Mouse (Mus musculus) adrenal gland, postnatal 36 days (tissue): ENCODE measurements around the gene Sspn. TPM values are rescaled to one million over a fixed set of nuclear protein-coding genes. Genes with fewer than 3 reads are reported as not detected.

ENCODE experiments used
- DNase-seq, 2 experiments: peaks; one replicate each; pipeline ENCODE4 v3.0.0; 2021; ENCODE audit warnings: mixed read lengths in 1 of 2
- total RNA-seq, 2 experiments: library from RNA; stranded (reverse); gene quantifications; 2 replicates each; pipeline ENCODE4 v1.2.3; 2021

Sspn gene
- total RNA-seq, 2 experiments from 2014 or later, result 10.5 to 18.1 TPM

DNA sequence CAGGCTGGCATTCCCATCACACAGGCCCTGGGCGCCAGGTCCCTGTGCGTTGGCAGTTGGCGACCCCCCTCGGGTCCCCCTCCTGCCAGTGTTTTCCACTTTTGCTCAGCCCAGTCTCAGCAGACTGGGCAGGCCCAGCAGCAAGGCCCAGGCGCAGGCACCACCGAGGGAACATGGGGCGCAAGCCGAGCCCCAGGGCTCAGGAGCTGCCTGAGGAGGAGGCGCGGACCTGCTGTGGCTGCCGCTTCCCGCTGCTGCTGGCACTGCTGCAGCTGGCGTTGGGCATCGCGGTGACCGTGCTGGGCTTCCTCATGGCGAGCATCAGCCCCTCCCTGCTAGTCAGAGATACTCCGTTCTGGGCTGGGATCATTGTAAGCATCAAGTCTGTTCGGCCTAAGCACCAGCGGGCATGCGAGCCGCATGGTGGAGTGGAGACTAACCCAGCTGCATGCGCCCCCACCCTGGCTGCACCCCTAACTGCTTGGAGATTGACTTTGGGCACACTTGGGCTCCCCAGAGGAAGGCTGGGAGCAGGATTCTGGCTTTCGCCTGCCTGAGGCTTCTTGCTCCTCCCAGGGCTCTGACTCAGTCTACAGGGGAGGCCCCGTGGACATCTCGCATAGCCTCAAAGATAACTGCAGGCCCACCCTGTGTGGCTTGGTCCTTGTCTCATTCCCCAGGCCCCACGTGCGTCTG lies 2.7 kb downstream of the Sspn start:
- peak; percentile 88 to 93 for DNase-seq

- peak; percentile 42 to 56 for DNase-seq
These were observed 3.3 kb downstream of the Sspn start for GRCm38 (mm10) chr6:145934697-145935240.

DNA sequence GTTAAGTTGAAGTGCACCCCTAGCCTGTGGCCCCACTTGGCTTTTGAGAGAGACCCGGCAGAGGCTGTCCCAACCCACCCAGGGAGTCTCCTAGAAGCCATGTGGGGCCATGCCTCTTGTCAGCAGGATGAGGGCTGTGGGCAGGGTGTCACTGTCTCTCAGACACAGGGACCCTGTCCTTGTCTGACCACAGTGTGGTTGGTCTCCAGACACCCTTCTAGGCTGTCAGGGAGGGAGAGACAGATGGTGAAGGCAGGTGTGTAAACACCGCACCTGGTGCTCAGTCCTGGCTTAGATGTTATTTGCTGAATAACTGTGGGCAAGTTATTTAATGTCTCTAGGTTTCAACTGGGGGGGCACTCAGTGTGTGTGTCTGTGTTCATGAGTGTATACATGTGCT lies 4.5 kb downstream of the Sspn start:
- DNase-seq, result no peak

- DNase-seq, result no peak
These were observed 5.1 kb downstream of the Sspn start for GRCm38 (mm10) chr6:145936511-145936910.

DNA sequence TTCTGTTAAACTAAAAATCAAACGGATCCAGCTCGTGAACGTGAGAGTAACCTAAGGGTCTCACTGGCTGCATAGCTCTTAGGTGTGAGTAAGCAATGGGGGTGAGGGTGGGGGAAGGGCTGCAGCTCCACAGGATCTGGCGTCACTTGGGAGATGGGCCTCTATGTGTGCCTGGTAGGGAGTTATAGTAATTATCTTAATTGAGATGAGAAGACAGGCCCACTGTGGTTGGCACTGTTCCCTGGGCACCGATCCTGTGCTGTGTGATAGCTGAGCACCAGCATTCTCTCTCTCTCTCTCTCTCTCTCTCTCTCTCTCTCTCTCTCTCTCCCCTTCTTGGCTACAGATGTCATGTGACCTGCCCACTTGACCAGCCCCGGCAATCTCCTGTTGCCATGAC lies 9.4 kb downstream of the Sspn start:
- DNase-seq, result no peak

DNA sequence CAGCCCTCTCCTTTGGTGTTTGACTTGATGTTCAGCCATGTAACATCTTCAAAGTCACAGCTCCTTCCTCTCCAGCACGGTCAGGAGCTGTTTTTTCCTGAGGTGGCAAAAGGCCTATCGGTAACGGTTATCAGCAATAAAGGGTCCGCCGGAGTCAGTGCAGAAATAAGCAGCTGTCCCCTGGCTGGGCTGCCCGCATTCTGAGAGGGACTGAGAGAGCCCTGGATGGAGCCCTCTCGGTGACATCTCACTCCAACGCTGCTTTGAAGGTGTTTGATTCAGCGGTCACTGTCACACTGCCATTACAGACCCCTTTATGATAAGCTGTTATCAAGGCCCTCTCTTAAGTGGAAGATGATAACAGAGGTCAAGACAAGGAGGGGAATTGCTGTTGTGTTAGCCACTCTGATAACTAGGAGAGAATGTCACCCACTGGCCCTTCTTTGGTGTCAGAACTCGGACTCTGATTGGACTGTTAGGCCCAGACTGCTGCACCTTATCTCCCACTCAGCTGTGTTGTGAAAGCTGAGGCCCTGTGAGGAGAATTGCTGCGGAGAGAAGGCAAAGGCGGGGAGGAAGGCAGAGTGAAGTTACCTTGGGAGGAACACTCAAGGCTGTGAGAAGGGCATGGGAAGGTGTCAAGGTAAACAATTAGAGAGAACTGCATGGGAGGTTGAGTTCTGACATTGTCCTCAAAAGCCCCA lies 11.0 kb downstream of the Sspn start:
- no peak for DNase-seq

DNA sequence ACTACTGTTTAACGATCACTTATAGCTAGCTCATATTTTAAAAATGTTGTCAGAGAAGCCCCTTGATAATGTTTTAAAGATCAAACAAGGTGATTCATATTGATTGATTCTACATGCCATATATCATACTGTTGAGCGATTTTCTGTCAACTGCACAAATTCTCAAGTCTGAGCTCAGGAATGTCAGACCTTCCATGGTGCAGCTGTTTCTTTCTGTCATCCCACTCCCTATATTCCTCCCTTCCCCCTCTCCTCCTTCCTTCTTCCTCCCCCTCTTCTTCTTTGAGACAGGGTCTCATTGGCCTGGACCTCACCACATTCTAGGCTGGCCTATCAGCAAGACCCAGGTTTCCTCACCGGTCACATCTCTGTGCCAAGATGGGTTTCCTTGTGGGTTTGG lies 12.0 kb downstream of the Sspn start:
- DNase-seq, result no peak

- no peak for DNase-seq
These were observed 14.4 kb downstream of the Sspn start for GRCm38 (mm10) chr6:145945700-145946344.

GRCm38 (mm10) chr6:145949049-145949448 lies 17.6 kb downstream of the Sspn start:
- DNase-seq, result no peak

- no peak for DNase-seq
These were observed 19.2 kb downstream of the Sspn start for GRCm38 (mm10) chr6:145950626-145951025.

DNA sequence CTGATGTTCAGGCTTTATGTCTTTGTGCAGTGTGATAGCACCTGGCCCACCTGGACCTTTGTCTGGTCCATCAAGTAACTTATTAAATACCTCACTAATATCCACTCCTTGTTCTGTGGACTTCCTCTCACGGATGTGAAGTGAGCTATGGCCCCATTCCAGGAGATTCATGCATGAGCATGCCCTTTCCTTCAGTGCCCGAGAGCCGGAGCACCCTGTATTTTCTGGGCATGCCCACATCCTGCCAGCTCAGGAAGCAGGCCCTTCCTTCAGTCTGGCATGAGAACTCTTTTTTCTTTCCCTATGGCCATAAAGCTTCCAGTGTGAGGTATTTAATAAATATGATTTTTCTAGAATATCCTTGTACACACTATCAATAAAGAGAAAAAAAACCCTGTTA lies 21.2 kb downstream of the Sspn start:
- no peak for DNase-seq

DNA sequence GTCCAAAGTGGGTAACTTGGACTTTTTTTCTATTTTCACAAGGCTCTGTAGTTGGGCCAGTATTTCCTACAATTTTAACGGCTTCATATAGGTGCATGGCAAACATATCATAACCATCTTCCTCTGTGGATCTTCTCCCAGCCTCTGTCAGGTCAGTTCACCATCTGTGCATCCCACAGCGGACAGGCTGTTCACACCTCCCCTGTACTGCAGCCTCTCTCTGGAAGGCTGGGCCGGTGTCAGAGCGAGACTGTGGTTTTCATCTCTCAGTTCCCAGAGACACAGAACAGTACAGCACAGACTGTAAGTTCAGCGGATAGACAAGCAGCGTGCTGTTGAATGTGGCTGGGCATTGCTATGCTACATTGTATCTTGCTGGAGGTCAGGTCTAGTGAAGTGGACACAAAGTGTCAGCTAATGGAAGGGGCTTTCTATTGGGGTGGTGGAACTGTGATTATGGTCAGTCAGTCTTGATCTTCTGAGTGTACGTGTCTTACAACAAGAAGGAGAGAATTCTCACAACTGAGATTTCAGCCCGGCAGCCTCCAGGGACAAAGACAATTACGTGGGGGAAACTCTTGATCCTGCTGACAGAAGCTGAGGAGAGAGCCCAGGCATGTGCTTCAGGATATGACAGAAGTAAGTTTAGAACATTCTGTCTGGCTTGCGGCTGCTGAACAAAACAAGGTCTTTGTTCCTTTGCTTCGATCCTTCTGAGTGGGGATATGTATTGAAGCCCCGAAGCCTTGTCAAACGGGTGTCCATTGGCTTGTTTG lies 21.9 kb downstream of the Sspn start:
- no peak for DNase-seq

DNA sequence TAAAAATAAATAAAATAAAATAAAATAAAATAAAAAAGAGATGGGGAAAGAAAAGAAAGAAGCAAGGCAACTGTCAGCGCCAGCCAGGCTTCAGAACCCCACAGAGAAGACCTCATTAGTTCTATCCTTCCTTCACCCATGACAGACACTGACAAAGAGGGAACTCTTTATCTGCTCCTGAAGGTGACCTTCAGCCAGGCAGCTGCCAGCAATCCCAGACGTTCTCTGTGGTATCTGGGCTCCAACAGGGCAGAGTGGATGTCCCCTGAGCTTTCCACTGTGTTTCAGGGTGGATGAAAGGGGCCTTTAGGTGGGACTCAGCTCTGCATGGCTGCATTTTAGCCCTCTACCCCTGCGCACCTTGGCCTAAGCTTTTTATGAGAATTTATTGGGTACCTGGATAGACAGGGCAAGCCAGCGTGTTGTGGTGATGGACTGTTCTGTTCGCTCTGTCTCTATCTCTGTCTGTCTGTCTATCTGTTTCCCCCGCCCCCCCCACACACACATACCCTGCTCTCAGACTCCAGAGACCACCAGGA lies 26.1 kb downstream of the Sspn start:
- DNase-seq, result no peak

- peak; percentile 33 to 40 for DNase-seq
These were observed 26.6 kb downstream of the Sspn start for GRCm38 (mm10) chr6:145958070-145958469.

- DNase-seq, result no peak
These were observed 29.6 kb downstream of the Sspn start for GRCm38 (mm10) chr6:145961047-145961446.

- DNase-seq, result no peak
These were observed 32.5 kb downstream of the Sspn start for GRCm38 (mm10) chr6:145963966-145964365.

- DNase-seq, result no peak
These were observed 36.3 kb downstream of the Sspn start for GRCm38 (mm10) chr6:145967693-145968092.

- DNase-seq, result peak; percentile 31 to 41
These were observed 36.9 kb downstream of the Sspn start for GRCm38 (mm10) chr6:145968301-145968818.

- DNase-seq, result no peak
These were observed 37.4 kb downstream of the Sspn start for GRCm38 (mm10) chr6:145968821-145969220.

DNA sequence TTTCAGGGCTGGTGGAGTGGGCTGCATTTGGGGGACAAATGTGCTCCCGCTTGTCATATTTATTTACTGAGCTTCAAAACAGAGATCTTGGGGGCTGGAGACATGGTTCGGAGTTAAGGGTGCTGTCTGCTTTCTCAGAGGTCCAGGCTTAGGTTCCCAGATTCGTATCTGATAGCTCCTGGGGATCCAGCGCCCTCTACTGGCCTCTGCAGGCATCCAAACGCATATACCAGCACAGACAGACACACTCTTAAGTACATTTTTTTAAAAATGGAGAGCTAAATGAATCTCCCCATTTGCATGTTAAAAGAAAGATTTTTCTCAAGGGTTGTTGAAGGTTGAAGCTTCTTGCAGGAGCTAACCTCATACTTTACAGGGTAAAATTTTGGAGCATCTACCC lies 38.1 kb downstream of the Sspn start:
- no peak for DNase-seq

GRCm38 (mm10) chr6:145972107-145972506 lies 40.7 kb downstream of the Sspn start:
- DNase-seq, result no peak

DNA sequence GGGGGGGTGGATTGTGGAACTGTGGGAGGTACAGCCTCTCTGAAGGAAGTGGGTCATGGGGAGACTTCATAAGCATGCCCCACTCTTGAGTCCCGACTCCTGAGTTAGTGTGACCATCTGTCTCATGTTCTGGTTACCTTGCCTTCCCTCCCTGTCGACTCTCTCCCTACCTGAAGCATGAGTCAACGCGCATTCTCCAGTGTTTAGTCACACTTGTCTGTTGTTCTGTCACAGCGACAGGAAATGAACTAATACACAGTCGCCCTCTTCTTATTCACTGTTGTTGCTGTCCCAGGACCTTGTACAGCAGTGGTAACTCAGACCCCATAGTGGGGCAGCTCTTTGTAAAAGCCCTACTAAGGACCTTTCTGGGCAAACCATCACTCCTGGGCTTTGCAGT lies 41.4 kb downstream of the Sspn start:
- no peak for DNase-seq
